ENCODE assay signal across 19 mouse cellular contexts in genomic region chr15:60833476-60834218, GRCm38 (mm10). TPM values are rescaled to one million over a fixed set of nuclear protein-coding genes. Genes with fewer than 3 reads are reported as not detected.
DNase-seq lines count a peak whose midpoint lies in the region; ATAC-seq lines count a peak whose summit lies in the region.
"Had no signal": no experiment of that assay in that cellular context is flagged by ENCODE, and none has a peak within 500 bp of the region (broad histone marks: within the 10 kb centered on the region; RNA-seq: fewer than 3 reads in every experiment).

No protein-coding gene starts in this region.

- H3K27me3 ChIP-seq in heart, embryonic 11.5 days (ENCODE audit: control insufficient read depth, insufficient read depth, low read length), result no peaks in the 10 kb centered on the region
- no peaks in the 10 kb centered on the region for H3K27me3 ChIP-seq in kidney, embryonic 15.5 days
- no peaks in the 10 kb centered on the region for H3K27me3 ChIP-seq in midbrain, embryonic 11.5 days (ENCODE audit: control insufficient read depth, insufficient read depth, low read length)
- H3K27me3 ChIP-seq in midbrain, embryonic 14.5 days (ENCODE audit: control insufficient read depth, insufficient read depth, low read length), result no peaks in the 10 kb centered on the region
- H3K27me3 ChIP-seq: CH12.LX; heart, embryonic 15.5 days; liver, embryonic 13.5 days; midbrain, embryonic 13.5 days had no signal

- no peak overlapping the region for H3K4me2 ChIP-seq in heart, embryonic 11.5 days
- H3K4me2 ChIP-seq in kidney, embryonic 15.5 days, result no peak overlapping the region
- no peak overlapping the region for H3K4me2 ChIP-seq in midbrain, embryonic 11.5 days
- no peak overlapping the region for H3K4me2 ChIP-seq in midbrain, embryonic 14.5 days (ENCODE audit: low read length)
- H3K4me2 ChIP-seq: heart, embryonic 15.5 days; limb, embryonic 13.5 days; liver, embryonic 13.5 days; midbrain, embryonic 13.5 days had no signal

- no peaks in the 10 kb centered on the region for H3K36me3 ChIP-seq in heart, embryonic 11.5 days (ENCODE audit: control insufficient read depth, insufficient read depth, low read length)
- no peaks in the 10 kb centered on the region for H3K36me3 ChIP-seq in kidney, embryonic 15.5 days
- H3K36me3 ChIP-seq in midbrain, embryonic 11.5 days (ENCODE audit: control insufficient read depth, insufficient read depth, low read length), result no peaks in the 10 kb centered on the region
- no peaks in the 10 kb centered on the region for H3K36me3 ChIP-seq in midbrain, embryonic 14.5 days (ENCODE audit: control insufficient read depth, insufficient read depth, low read length)
- H3K36me3 ChIP-seq: heart, embryonic 15.5 days; limb, embryonic 13.5 days; liver, embryonic 13.5 days; midbrain, embryonic 13.5 days had no signal

- H3K27ac ChIP-seq in heart, embryonic 11.5 days (ENCODE audit: low read depth, low read length), result no peak overlapping the region
- no peak overlapping the region for H3K27ac ChIP-seq in kidney, embryonic 15.5 days
- no peak overlapping the region for H3K27ac ChIP-seq in midbrain, embryonic 11.5 days (ENCODE audit: low read depth, low read length)
- H3K27ac ChIP-seq in midbrain, embryonic 14.5 days (replicated peaks; ENCODE audit: low read depth, low read length), result no peak overlapping the region
- H3K27ac ChIP-seq: heart, embryonic 15.5 days; limb, embryonic 13.5 days; liver, embryonic 13.5 days; midbrain, embryonic 13.5 days had no signal

- H3K4me1 ChIP-seq in heart, embryonic 11.5 days (ENCODE audit: control insufficient read depth, insufficient read depth, low read length), result peaks cover 7% of the 10 kb centered on the region; the same call in 1 of the 2 replicates
- peaks cover 18% of the 10 kb centered on the region for H3K4me1 ChIP-seq in kidney, embryonic 15.5 days
- H3K4me1 ChIP-seq in midbrain, embryonic 11.5 days (ENCODE audit: control insufficient read depth, insufficient read depth, low read length), result no peaks in the 10 kb centered on the region
- 0 out of 2 replicates have a peak, but pooled peaks cover 4% of the 10 kb centered on the region for H3K4me1 ChIP-seq in midbrain, embryonic 14.5 days (ENCODE audit: control insufficient read depth, insufficient read depth, low read length)

- no peak overlapping the region for H3K9ac ChIP-seq in heart, embryonic 11.5 days (ENCODE audit: low read depth, low read length)
- no peak overlapping the region for H3K9ac ChIP-seq in kidney, embryonic 15.5 days
- no peak overlapping the region for H3K9ac ChIP-seq in midbrain, embryonic 11.5 days (ENCODE audit: low read length)
- no peak overlapping the region for H3K9ac ChIP-seq in midbrain, embryonic 14.5 days (replicated peaks; ENCODE audit: low read length)
- H3K9ac ChIP-seq: heart, embryonic 15.5 days; limb, embryonic 13.5 days; liver, embryonic 13.5 days; midbrain, embryonic 13.5 days had no signal

- WGBS in heart, embryonic 11.5 days (ENCODE audit: insufficient replicate concordance), result 21% methylated on average over 2 of the region's 2 CpGs
- WGBS in kidney, embryonic 15.5 days, result 27% methylated on average over 2 of the region's 2 CpGs
- WGBS in midbrain, embryonic 11.5 days, result 55% methylated on average over 2 of the region's 2 CpGs
- 64% methylated on average over 2 of the region's 2 CpGs for WGBS in midbrain, embryonic 14.5 days

- H3K9me3 ChIP-seq in heart, embryonic 11.5 days (replicated peaks; ENCODE audit: control insufficient read depth, low read length), result no peaks in the 10 kb centered on the region
- H3K9me3 ChIP-seq in kidney, embryonic 15.5 days (replicated peaks), result no peaks in the 10 kb centered on the region; the same call in 1 of the 2 replicates
- no peaks in the 10 kb centered on the region for H3K9me3 ChIP-seq in midbrain, embryonic 11.5 days (ENCODE audit: control insufficient read depth, low read length)
- H3K9me3 ChIP-seq in midbrain, embryonic 14.5 days (ENCODE audit: control insufficient read depth, low read length), result no peaks in the 10 kb centered on the region
- H3K9me3 ChIP-seq: heart, embryonic 15.5 days; limb, embryonic 13.5 days; liver, embryonic 13.5 days; midbrain, embryonic 13.5 days had no signal

- H3K4me3 ChIP-seq in heart, embryonic 11.5 days (ENCODE audit: low read depth, low read length), result no peak overlapping the region
- H3K4me3 ChIP-seq in kidney, embryonic 15.5 days (replicated peaks), result no peak overlapping the region
- H3K4me3 ChIP-seq in midbrain, embryonic 11.5 days (ENCODE audit: low read depth, low read length), result no peak overlapping the region
- no peak overlapping the region for H3K4me3 ChIP-seq in midbrain, embryonic 14.5 days (replicated peaks; ENCODE audit: low read depth, low read length)
- H3K4me3 ChIP-seq: heart, embryonic 15.5 days; limb, embryonic 13.5 days; liver, embryonic 13.5 days; midbrain, embryonic 13.5 days had no signal

- DNase-seq in heart, adult 11 months, result peak; percentile 85
- no peak for DNase-seq in kidney, postnatal 4 days
- peak; percentile 66 for DNase-seq in midbrain, embryonic 11.5 days (ENCODE audit: low spot score, missing footprints)
- no peak for DNase-seq in midbrain, embryonic 14.5 days
- no peak for DNase-seq in layer of hippocampus, postnatal 36 days
- DNase-seq: cerebellum, adult 9-11 months; gastrocnemius, postnatal 25 days; kidney, adult 8-10 months; liver, embryonic 13.5 days; thymus, postnatal 25 days had no signal

- no peak for ATAC-seq in heart, embryonic 11.5 days (replicated peaks; ENCODE audit: insufficient number of reproducible peaks, low FRiP score, low TSS enrichment)
- 0 out of 2 replicates have a peak, but pooled peaks have one; percentile 9 for ATAC-seq in kidney, embryonic 15.5 days (replicated peaks; ENCODE audit: low FRiP score)
- ATAC-seq in midbrain, embryonic 11.5 days (ENCODE audit: low FRiP score), result no peak
- no peak for ATAC-seq in midbrain, embryonic 14.5 days (ENCODE audit: low FRiP score, low TSS enrichment)
- ATAC-seq: forebrain, embryonic 16.5 days; hindbrain, embryonic 16.5 days; midbrain, embryonic 13.5 days had no signal

RNA-seq across cellular contexts. Expression of gene Fam84b, which starts 19.9 kb away (rescaled TPM):
- 13.0 and 14.8 TPM in 2 replicates for polyA plus RNA-seq in heart, embryonic 11.5 days (2014; fragmentation: Nextera tagmentation; extraction: Ambion mirVana)
- polyA plus RNA-seq in kidney, embryonic 15.5 days (2015; fragmentation: Nextera tagmentation; extraction: Ambion mirVana), result 23.5 and 24.9 TPM in 2 replicates
- polyA plus RNA-seq in midbrain, embryonic 11.5 days (2014; fragmentation: Nextera tagmentation; extraction: Ambion mirVana), result 8.4 and 8.7 TPM in 2 replicates
- 7.1 and 9.1 TPM in 2 replicates for polyA plus RNA-seq in midbrain, embryonic 14.5 days (2014; fragmentation: Nextera tagmentation; extraction: Ambion mirVana)
- total RNA-seq in layer of hippocampus, postnatal 36 days (2021), result 10 to 100 TPM; 13.8 to 15.1 TPM
- total RNA-seq: MEL had no signal

Comparison
In these comparisons a context has a peak if more than half of its experiments do, and no peak if none do; other contexts are left out.
1. DNase-seq: peak in heart, adult 11 months (single experiment) and midbrain, embryonic 11.5 days (single experiment); none in kidney, postnatal 4 days (0 of 2), midbrain, embryonic 14.5 days (single experiment) and layer of hippocampus, postnatal 36 days (0 of 2).